ENCODE assay signal across 7 mouse cellular contexts in the genomic region with DNA sequence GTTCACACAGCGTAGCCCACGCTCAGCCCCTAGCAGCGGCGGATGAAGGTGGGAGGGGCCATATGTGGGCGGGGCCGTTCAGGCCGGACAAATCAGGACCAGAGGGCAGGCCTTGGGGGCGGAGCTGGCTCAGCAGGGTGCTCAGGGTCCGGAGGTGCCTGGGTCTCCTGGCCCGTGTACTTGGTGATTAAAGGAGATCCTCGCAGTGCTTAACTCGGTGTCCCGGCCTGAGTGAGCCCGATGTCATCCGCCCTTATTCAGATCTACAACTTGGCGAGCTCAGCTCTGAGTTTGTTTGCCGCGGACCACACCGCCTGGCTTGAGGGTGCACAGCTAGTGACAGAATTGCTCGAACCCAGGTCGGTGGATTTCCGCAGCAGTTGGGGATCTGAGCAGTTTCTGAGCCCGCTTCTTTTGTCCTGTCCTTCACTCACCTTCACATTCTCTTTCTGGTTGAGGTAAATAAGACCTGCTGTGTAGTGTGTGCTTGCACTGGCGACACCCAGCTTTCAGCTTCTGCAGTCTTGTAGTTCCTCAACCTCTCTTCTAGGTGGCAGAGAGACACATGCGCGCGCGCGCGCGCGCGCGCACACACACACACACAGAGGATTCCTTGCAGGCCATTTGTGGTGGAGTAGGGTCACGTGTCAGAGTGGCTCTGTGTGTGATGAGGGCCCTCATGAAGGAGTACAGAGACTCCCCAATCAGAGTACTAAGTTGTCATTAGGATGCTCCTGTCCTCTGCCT.
DNase-seq lines count a peak whose midpoint lies in the region; ATAC-seq and TF ChIP-seq lines count a peak whose summit lies in the region.

No protein-coding gene starts in this region.

- ATAC-seq in forebrain, postnatal 0 days: peak; percentile 69
- ATAC-seq in hindbrain, embryonic 11.5 days (ENCODE audit: low FRiP score): peak; percentile 78

- H3K4me1 ChIP-seq in forebrain, postnatal 0 days (ENCODE audit: insufficient read depth): peaks cover 16% of the 10 kb centered on the region
- peaks cover 17% of the 10 kb centered on the region for H3K4me1 ChIP-seq in hindbrain, embryonic 11.5 days (replicated peaks; ENCODE audit: control insufficient read depth, insufficient read depth, low read length)
- H3K4me1 ChIP-seq in midbrain, embryonic 10.5 days: peaks cover 39% of the 10 kb centered on the region

- H3K4me2 ChIP-seq in forebrain, postnatal 0 days (ENCODE audit: low read depth): peak overlapping the region; percentile 66
- H3K4me2 ChIP-seq in hindbrain, embryonic 11.5 days (replicated peaks; ENCODE audit: low read depth, low read length): peak overlapping the region; percentile 53

- peak; percentile 20; the same call in 1 of the 2 replicates for TF ChIP-seq CTCF in forebrain, postnatal 0 days (IDR thresholded peaks at IDR 0.05; ENCODE audit: low read depth)

- H3K27me3 ChIP-seq in forebrain, postnatal 0 days (ENCODE audit: insufficient read depth, low read length): peaks cover 9% of the 10 kb centered on the region; the same call in 1 of the 2 replicates
- H3K27me3 ChIP-seq in hindbrain, embryonic 11.5 days (ENCODE audit: control insufficient read depth, insufficient read depth, low read length): peaks cover 15% of the 10 kb centered on the region
- peaks cover 42% of the 10 kb centered on the region for H3K27me3 ChIP-seq in midbrain, embryonic 10.5 days (ENCODE audit: low read depth, poor library complexity, severe bottlenecking)

- 9% methylated on average over 35 of the region's 35 CpGs for WGBS in forebrain, postnatal 0 days
- 7% methylated on average over 35 of the region's 35 CpGs for WGBS in hindbrain, embryonic 11.5 days
- WGBS in midbrain, embryonic 10.5 days: 9% methylated on average over 35 of the region's 35 CpGs

- H3K9ac ChIP-seq in forebrain, postnatal 0 days: peak overlapping the region; percentile 22; the same call in 1 of the 2 replicates
- peak overlapping the region; percentile 8; the same call in 1 of the 2 replicates for H3K9ac ChIP-seq in hindbrain, embryonic 11.5 days (ENCODE audit: low read depth, low read length)

- peak; percentile 78 to 86 for DNase-seq in adrenal gland, adult (ENCODE audit: inconsistent age in 2 of 2, low spot score in 1 of 2)
- DNase-seq in cerebellum, adult 18-20 months: peak; percentile 63 to 65
- peak; percentile 64 for DNase-seq in forebrain, postnatal 0 days
- DNase-seq in hindbrain, embryonic 11.5 days (ENCODE audit: low spot score): peak; percentile 84
- peak; percentile 47 to 66 for DNase-seq in layer of hippocampus, postnatal 36 days
- peak; percentile 82 for DNase-seq in midbrain, embryonic 10.5 days (ENCODE audit: low spot score)
- peak; percentile 49 to 68 for DNase-seq in spleen, postnatal 14 days (ENCODE audit: low spot score in 2 of 2)

- no peaks in the 10 kb centered on the region for H3K9me3 ChIP-seq in forebrain, postnatal 0 days (ENCODE audit: low read length)
- H3K9me3 ChIP-seq in hindbrain, embryonic 11.5 days (ENCODE audit: control insufficient read depth, low read length): no peaks in the 10 kb centered on the region
- H3K9me3 ChIP-seq in midbrain, embryonic 10.5 days (replicated peaks): no peaks in the 10 kb centered on the region

- no peaks in the 10 kb centered on the region for H3K36me3 ChIP-seq in forebrain, postnatal 0 days (ENCODE audit: insufficient read depth)
- no peaks in the 10 kb centered on the region for H3K36me3 ChIP-seq in hindbrain, embryonic 11.5 days (ENCODE audit: control insufficient read depth, insufficient read depth, low read length)
- no peaks in the 10 kb centered on the region for H3K36me3 ChIP-seq in midbrain, embryonic 10.5 days

- peak overlapping the region; percentile 32 for H3K4me3 ChIP-seq in forebrain, postnatal 0 days (ENCODE audit: low read depth, low read length)
- peak overlapping the region; percentile 30 for H3K4me3 ChIP-seq in hindbrain, embryonic 11.5 days (ENCODE audit: low read depth, low read length)
- peak overlapping the region; percentile 58 for H3K4me3 ChIP-seq in midbrain, embryonic 10.5 days

- no peak overlapping the region for H3K27ac ChIP-seq in forebrain, postnatal 0 days (ENCODE audit: low read depth, low read length)
- H3K27ac ChIP-seq in hindbrain, embryonic 11.5 days (ENCODE audit: low read depth, low read length): no peak overlapping the region
- H3K27ac ChIP-seq in midbrain, embryonic 10.5 days (replicated peaks): no peak overlapping the region
